Mouse (Mus musculus) lung, postnatal 25 days (tissue): ENCODE measurements around the gene Dcun1d4.
A peak's percentile ranks its signal among the peaks of the same experiment; 100 is the strongest.
"Not testable (repeated sequence)": the region's sequence is repeated elsewhere in the genome, so short reads cannot be mapped to it uniquely, and the experiment has no call there.

ENCODE experiments used
- DNase-seq: peaks from one replicate; pipeline ENCODE4 v3.0.0; 2022; ENCODE audit warnings: low spot score

Dcun1d4 gene

GRCm38 (mm10) chr5:73547252-73547651 lies 66.5 kb downstream of the Dcun1d4 start:
- DNase-seq: no peak

GRCm38 (mm10) chr5:73548237-73548636 lies 67.4 kb downstream of the Dcun1d4 start:
- no peak for DNase-seq

GRCm38 (mm10) chr5:73548838-73549237 lies 68.0 kb downstream of the Dcun1d4 start:
- no peak for DNase-seq

GRCm38 (mm10) chr5:73551836-73552235 lies 71.0 kb downstream of the Dcun1d4 start:
- DNase-seq: no peak

- DNase-seq: no peak
Observed at GRCm38 (mm10) chr5:73553903-73554302, 73.1 kb downstream of the Dcun1d4 start.

GRCm38 (mm10) chr5:73555096-73555852 lies 74.5 kb downstream of the Dcun1d4 start:
- DNase-seq: peak; percentile 57

GRCm38 (mm10) chr5:73556733-73557425 lies 76.1 kb downstream of the Dcun1d4 start:
- DNase-seq: peak; percentile 38

GRCm38 (mm10) chr5:73558756-73559155 lies 78.0 kb downstream of the Dcun1d4 start:
- DNase-seq: no peak

- DNase-seq: no peak
Observed at GRCm38 (mm10) chr5:73564038-73564437, 83.2 kb downstream of the Dcun1d4 start.

- peak; percentile 40 for DNase-seq
Observed at GRCm38 (mm10) chr5:73566119-73566518, 85.3 kb downstream of the Dcun1d4 start.

GRCm38 (mm10) chr5:73566892-73567291 lies 86.1 kb downstream of the Dcun1d4 start:
- DNase-seq: no peak

- DNase-seq: no peak
Observed at GRCm38 (mm10) chr5:73569181-73569580, 88.4 kb downstream of the Dcun1d4 start.

GRCm38 (mm10) chr5:73571395-73572156 lies 90.8 kb downstream of the Dcun1d4 start:
- DNase-seq: no peak

- no peak for DNase-seq
Observed at GRCm38 (mm10) chr5:73572846-73573245, 92.0 kb downstream of the Dcun1d4 start.

GRCm38 (mm10) chr5:73573789-73574188 lies 93.0 kb downstream of the Dcun1d4 start:
- peak; percentile 50 for DNase-seq

- DNase-seq: no peak
Observed at GRCm38 (mm10) chr5:73574616-73575015, 93.8 kb downstream of the Dcun1d4 start.

- no peak for DNase-seq
Observed at GRCm38 (mm10) chr5:73576708-73577107, 95.9 kb downstream of the Dcun1d4 start.

- DNase-seq: no peak
Observed at GRCm38 (mm10) chr5:73578131-73578530, 97.3 kb downstream of the Dcun1d4 start.

- not testable (repeated sequence) for DNase-seq
Observed at GRCm38 (mm10) chr5:73584011-73584410, 103.2 kb downstream of the Dcun1d4 start.

- no peak for DNase-seq
Observed at GRCm38 (mm10) chr5:73585212-73586115, 104.7 kb downstream of the Dcun1d4 start.

- DNase-seq: no peak
Observed at GRCm38 (mm10) chr5:73586597-73586996, 105.8 kb downstream of the Dcun1d4 start.

- DNase-seq: no peak
Observed at GRCm38 (mm10) chr5:73587119-73587518, 106.3 kb downstream of the Dcun1d4 start.
